24 mouse cellular contexts compared by ENCODE assay signal in genomic region chrX:159942569-159942968, GRCm38 (mm10). TPM values are rescaled to one million over a fixed set of nuclear protein-coding genes. Genes with fewer than 3 reads are reported as not detected.
DNase-seq lines count a peak whose midpoint lies in the region; ATAC-seq and TF ChIP-seq lines count a peak whose summit lies in the region.
"Had no signal": no experiment of that assay in that cellular context is flagged by ENCODE, and none has a peak within 500 bp of the region (broad histone marks: within the 10 kb centered on the region; RNA-seq: fewer than 3 reads in every experiment).

No protein-coding gene starts in this region.

- H3K9ac ChIP-seq in heart, postnatal 0 days (replicated peaks; ENCODE audit: low read depth, low read length), result peak overlapping the region; percentile 48; the same call in 1 of the 2 replicates
- H3K9ac ChIP-seq: liver, postnatal 0 days; midbrain, embryonic 13.5 days; neural tube, embryonic 13.5 days had no signal

- H3K27ac ChIP-seq in brown adipose tissue, adult 24 weeks (replicated peaks; ENCODE audit: low read depth, low read length), result peak overlapping the region; percentile 37
- peak overlapping the region; percentile 74 for H3K27ac ChIP-seq in heart, embryonic 10.5 days
- peak overlapping the region; percentile 92 for H3K27ac ChIP-seq in heart, postnatal 0 days (ENCODE audit: low read depth)
- H3K27ac ChIP-seq: embryonic facial prominence, embryonic 10.5 days; midbrain, embryonic 13.5 days; neural tube, embryonic 13.5 days had no signal

- no peak for TF ChIP-seq CTCF in heart, postnatal 0 days (IDR thresholded peaks at IDR 0.05; ENCODE audit: low read depth)

- peak; percentile 34 for DNase-seq in gastrocnemius, postnatal 14 days
- DNase-seq in heart, embryonic 10.5 days (ENCODE audit: low spot score), result no peak
- peak; percentile 79 for DNase-seq in heart, postnatal 0 days (ENCODE audit: low spot score)
- no peak for DNase-seq in left cerebral cortex, postnatal 14 days (ENCODE audit: low spot score in 2 of 2)
- DNase-seq in embryo, embryonic 11 days, result no peak
- DNase-seq in kidney, adult 9 months, result no peak
- DNase-seq: adrenal gland, postnatal 36 days; cerebellum, adult 8-10 months; kidney, adult 18-20 months; kidney, postnatal 14 days; left cerebral cortex, postnatal 4 days; liver; liver, postnatal 0 days; lung, postnatal 10 days; right cerebral cortex, adult 18-20 months; spleen, adult 18-20 months; thymus, adult 18-20 months; thymus, postnatal 4 days had no signal

- peak overlapping the region; percentile 43 for H3K4me2 ChIP-seq in heart, postnatal 0 days (ENCODE audit: low read depth, low read length)
- H3K4me2 ChIP-seq: midbrain, embryonic 13.5 days; neural tube, embryonic 13.5 days had no signal

- 54% methylated on average over 2 of the region's 2 CpGs for WGBS in heart, embryonic 10.5 days
- 50% methylated on average over 2 of the region's 2 CpGs for WGBS in heart, postnatal 0 days

- no peaks in the 10 kb centered on the region for H3K9me3 ChIP-seq in heart, embryonic 10.5 days
- H3K9me3 ChIP-seq in heart, postnatal 0 days (replicated peaks; ENCODE audit: control insufficient read depth, low read length), result no peaks in the 10 kb centered on the region
- H3K9me3 ChIP-seq: embryonic facial prominence, embryonic 10.5 days; midbrain, embryonic 13.5 days; neural tube, embryonic 13.5 days had no signal

- intact Hi-C loops in gastrocnemius, postnatal 14 days (cut with DNase I; ENCODE audit: low total_unique reads), result no loop called here
- intact Hi-C loops in left cerebral cortex, postnatal 14 days (cut with DNase I), result no loop called here

- H3K36me3 ChIP-seq in heart, embryonic 10.5 days, result no peaks in the 10 kb centered on the region
- no peaks in the 10 kb centered on the region for H3K36me3 ChIP-seq in heart, postnatal 0 days (replicated peaks; ENCODE audit: control insufficient read depth, insufficient read depth, low read length)
- H3K36me3 ChIP-seq: embryonic facial prominence, embryonic 10.5 days; midbrain, embryonic 13.5 days; neural tube, embryonic 13.5 days had no signal

- no peak overlapping the region for H3K4me3 ChIP-seq in brown adipose tissue, adult 24 weeks (ENCODE audit: insufficient read depth, low read depth, low read length)
- no peak overlapping the region for H3K4me3 ChIP-seq in heart, embryonic 10.5 days
- H3K4me3 ChIP-seq in heart, postnatal 0 days (ENCODE audit: low read depth, low read length), result peak overlapping the region; percentile 24
- H3K4me3 ChIP-seq: embryonic facial prominence, embryonic 10.5 days; midbrain, embryonic 13.5 days; neural tube, embryonic 13.5 days had no signal

- peak; percentile 87 for TF ChIP-seq EP300 in heart, postnatal 0 days (IDR thresholded peaks at IDR 0.05; ENCODE audit: low read depth)

- no peaks in the 10 kb centered on the region for H3K27me3 ChIP-seq in heart, embryonic 10.5 days (ENCODE audit: insufficient read depth, poor library complexity, severe bottlenecking)
- H3K27me3 ChIP-seq in heart, postnatal 0 days (ENCODE audit: control insufficient read depth, insufficient read depth, low read length), result no peaks in the 10 kb centered on the region
- H3K27me3 ChIP-seq: CH12.LX had no signal

- no peaks in the 10 kb centered on the region for H3K4me1 ChIP-seq in brown adipose tissue, adult 24 weeks (ENCODE audit: control insufficient read depth, insufficient read depth, insufficient read length, low read length)
- no peaks in the 10 kb centered on the region for H3K4me1 ChIP-seq in heart, embryonic 10.5 days
- H3K4me1 ChIP-seq in heart, postnatal 0 days (ENCODE audit: control insufficient read depth, insufficient read depth), result no peaks in the 10 kb centered on the region
- H3K4me1 ChIP-seq: embryonic facial prominence, embryonic 10.5 days; midbrain, embryonic 13.5 days; neural tube, embryonic 13.5 days had no signal

- ATAC-seq in heart, postnatal 0 days (ENCODE audit: insufficient read depth, low read depth), result peak; percentile 92
- ATAC-seq: hindbrain, embryonic 16.5 days; liver, postnatal 0 days; midbrain, embryonic 13.5 days had no signal

RNA-seq across cellular contexts. Expression of gene Map3k15, which starts 45.7 kb away (rescaled TPM):
- polyA plus RNA-seq in brown adipose tissue, adult 24 weeks (2012; ENCODE audit: insufficient read depth, insufficient read length, missing spikeins), result 0.63 and 1.2 TPM in 2 replicates
- total RNA-seq in gastrocnemius, postnatal 14 days (2021), result under 1 TPM; 0.16 to 0.40 TPM
- polyA plus RNA-seq in heart, embryonic 10.5 days (2016; fragmentation: Nextera tagmentation; extraction: Ambion mirVana), result 0.35 and 0.36 TPM in 2 replicates
- total RNA-seq in heart, postnatal 0 days (2014; rRNA removed; ENCODE audit: low replicate concordance), result 0.04 and 0.81 TPM in 2 replicates
- 0.05 and 0.15 TPM in 2 replicates for polyA plus RNA-seq in heart, postnatal 0 days (2015; fragmentation: Nextera tagmentation; extraction: Ambion mirVana)
- total RNA-seq in left cerebral cortex, postnatal 14 days (2021), result under 1 TPM; 0.63 to 0.86 TPM

Comparison
In these comparisons a context has a peak if more than half of its experiments do, and no peak if none do; other contexts are left out.
1. DNase-seq: peak in gastrocnemius, postnatal 14 days (single experiment) and heart, postnatal 0 days (single experiment); none in heart, embryonic 10.5 days (single experiment), left cerebral cortex, postnatal 14 days (0 of 2), embryo, embryonic 11 days (single experiment) and kidney, adult 9 months (single experiment).
2. H3K27ac ChIP-seq: peak in every context shown above with its lines; median percentile 92 in heart, postnatal 0 days; 74 in heart, embryonic 10.5 days; 37 in brown adipose tissue, adult 24 weeks.